Mouse (Mus musculus): Measurements from ENCODE around the gene Capn7.

The Capn7 gene

GRCm38 (mm10) chr14:31414235-31414966 lies 78.0 kb downstream of the Capn7 start:
- DNase-seq (ENCODE audit: low read depth, low spot score) = no peak

DNA sequence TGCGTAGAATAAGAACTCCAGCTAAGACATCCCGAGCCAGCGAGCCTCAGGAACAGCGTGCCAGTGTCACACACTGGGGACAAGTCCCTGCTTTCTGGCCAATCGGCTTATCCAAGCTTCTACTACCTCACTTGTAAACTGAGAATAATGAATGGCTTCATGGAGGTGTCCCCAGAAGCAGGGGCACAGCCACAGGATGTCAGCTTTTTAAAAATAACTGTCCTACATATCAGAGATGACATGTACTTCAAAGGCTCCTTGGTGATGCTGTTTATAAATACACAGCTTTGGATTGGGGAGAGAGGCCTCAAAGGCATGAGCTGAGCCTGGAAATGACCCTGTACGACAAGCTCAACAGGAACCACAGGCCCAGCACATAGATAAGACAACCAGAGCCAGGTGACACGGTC lies 78.5 kb downstream of the Capn7 start:
- DNase-seq (ENCODE audit: low read depth, low spot score) = no peak

- DNase-seq (ENCODE audit: low read depth, low spot score) = no peak
These were observed 80.0 kb downstream of the Capn7 start for GRCm38 (mm10) chr14:31416411-31416810.

- no peak for DNase-seq (ENCODE audit: low read depth, low spot score)
These were observed 80.6 kb downstream of the Capn7 start for GRCm38 (mm10) chr14:31416835-31417549.

GRCm38 (mm10) chr14:31419279-31419678 lies 82.8 kb downstream of the Capn7 start:
- no peak for DNase-seq (ENCODE audit: low read depth, low spot score)

DNA sequence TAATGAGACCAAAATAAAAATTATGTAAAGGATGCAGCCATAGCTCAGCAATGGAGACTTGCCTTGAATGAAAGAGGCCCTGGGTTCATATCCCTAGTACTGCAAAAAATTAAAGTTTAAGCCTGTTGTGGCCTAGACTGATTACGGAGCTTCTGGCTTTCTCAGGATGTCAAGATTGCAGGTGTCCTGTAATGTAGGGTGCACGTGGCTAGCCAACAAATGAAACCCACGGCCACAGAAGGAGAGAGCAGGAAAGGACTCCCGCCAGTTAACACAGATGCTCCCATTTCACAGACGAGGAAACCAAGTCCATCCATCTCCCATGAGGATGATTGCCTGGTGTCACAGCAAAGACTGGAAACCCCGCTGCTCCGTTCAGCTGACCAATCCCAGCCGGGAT lies 83.7 kb downstream of the Capn7 start:
- no peak for DNase-seq (ENCODE audit: low read depth, low spot score)

GRCm38 (mm10) chr14:31420562-31420961 lies 84.1 kb downstream of the Capn7 start:
- DNase-seq (ENCODE audit: low read depth, low spot score) = no peak

DNA sequence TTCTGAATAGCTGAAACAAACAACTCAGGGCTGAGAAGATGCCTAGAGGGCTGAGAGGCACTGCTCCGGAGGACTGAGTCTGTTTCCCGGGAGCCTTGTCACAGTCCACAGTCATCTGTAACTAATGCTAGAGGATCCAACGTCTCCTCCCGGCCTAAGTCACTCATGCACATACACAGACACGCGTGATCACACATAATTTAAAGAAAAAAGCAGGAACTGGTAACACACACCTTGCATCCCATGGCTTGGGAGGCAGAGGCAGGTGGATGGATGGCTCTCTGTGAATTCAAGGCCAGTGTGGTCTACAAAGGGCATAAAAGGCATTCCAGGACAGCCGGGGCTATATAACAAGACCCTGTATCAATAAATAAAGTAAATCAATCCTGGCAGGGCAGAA lies 84.5 kb downstream of the Capn7 start:
- no peak for DNase-seq (ENCODE audit: low read depth, low spot score)
